Mouse (Mus musculus): ENCODE results near the gene Rims4. TPM values are rescaled to one million over a fixed set of nuclear protein-coding genes. Genes with fewer than 3 reads are reported as not detected.
A peak's percentile ranks its signal among the peaks of the same experiment; 100 is the strongest.

The Rims4 gene
- total RNA-seq, 2 experiments from 2014 or later = 42.6 to 47.9 TPM

GRCm38 (mm10) chr2:163874877-163875276, 43.6 kb downstream of the Rims4 start:
- no peak for DNase-seq (ENCODE audit: extremely low spot score in 1 of 2, low spot score in 1 of 2)

GRCm38 (mm10) chr2:163871906-163872305, 46.6 kb downstream of the Rims4 start:
- DNase-seq (ENCODE audit: extremely low spot score in 1 of 2, low spot score in 1 of 2) = no peak

- DNase-seq (ENCODE audit: extremely low spot score in 1 of 2, low spot score in 1 of 2) = no peak
These were observed 47.2 kb downstream of the Rims4 start for GRCm38 (mm10) chr2:163871266-163871665.

GRCm38 (mm10) chr2:163869783-163870182, 48.7 kb downstream of the Rims4 start:
- no peak for DNase-seq (ENCODE audit: extremely low spot score in 1 of 2, low spot score in 1 of 2)

GRCm38 (mm10) chr2:163866061-163866460, 52.4 kb downstream of the Rims4 start:
- no peak for DNase-seq (ENCODE audit: extremely low spot score in 1 of 2, low spot score in 1 of 2)

GRCm38 (mm10) chr2:163865311-163865710, 53.2 kb downstream of the Rims4 start:
- DNase-seq (ENCODE audit: extremely low spot score in 1 of 2, low spot score in 1 of 2) = no peak

- DNase-seq (ENCODE audit: extremely low spot score in 1 of 2, low spot score in 1 of 2) = peak; percentile 69 to 72
These were observed 60.1 kb downstream of the Rims4 start for GRCm38 (mm10) chr2:163858254-163858947.

- no peak for DNase-seq (ENCODE audit: extremely low spot score in 1 of 2, low spot score in 1 of 2)
These were observed 61.2 kb downstream of the Rims4 start for GRCm38 (mm10) chr2:163857233-163857632.

- peak in 1 of 2 experiments; percentile 31 for DNase-seq (ENCODE audit: extremely low spot score in 1 of 2, low spot score in 1 of 2)
These were observed 65.0 kb downstream of the Rims4 start, which contains the start of gene Kcnk15 for GRCm38 (mm10) chr2:163853461-163853901. TSS of gene Kcnk15 (plus strand) at chr2:163853651.

GRCm38 (mm10) chr2:163842043-163842442, 76.4 kb downstream of the Rims4 start:
- DNase-seq (ENCODE audit: extremely low spot score in 1 of 2, low spot score in 1 of 2) = no peak

- peak in 1 of 2 experiments; percentile 38 for DNase-seq (ENCODE audit: extremely low spot score in 1 of 2, low spot score in 1 of 2)
These were observed 79.0 kb downstream of the Rims4 start for GRCm38 (mm10) chr2:163839519-163839918.

GRCm38 (mm10) chr2:163838043-163838442, 80.4 kb downstream of the Rims4 start:
- DNase-seq (ENCODE audit: extremely low spot score in 1 of 2, low spot score in 1 of 2) = peak; percentile 79 to 87

GRCm38 (mm10) chr2:163831163-163831562, 87.3 kb downstream of the Rims4 start:
- no peak for DNase-seq (ENCODE audit: extremely low spot score in 1 of 2, low spot score in 1 of 2)

- no peak for DNase-seq (ENCODE audit: extremely low spot score in 1 of 2, low spot score in 1 of 2)
These were observed 92.0 kb downstream of the Rims4 start for GRCm38 (mm10) chr2:163826494-163826893.

GRCm38 (mm10) chr2:163825861-163826260, 92.6 kb downstream of the Rims4 start:
- DNase-seq (ENCODE audit: extremely low spot score in 1 of 2, low spot score in 1 of 2) = no peak

GRCm38 (mm10) chr2:163823771-163824170, 94.7 kb downstream of the Rims4 start:
- no peak for DNase-seq (ENCODE audit: extremely low spot score in 1 of 2, low spot score in 1 of 2)

- peak; percentile 50 to 83 for DNase-seq (ENCODE audit: extremely low spot score in 1 of 2, low spot score in 1 of 2)
These were observed 95.2 kb downstream of the Rims4 start for GRCm38 (mm10) chr2:163823248-163823647.

GRCm38 (mm10) chr2:163820607-163821006, 97.9 kb downstream of the Rims4 start, which contains the start of gene Ccn5:
TSS of gene Ccn5 (plus strand) at chr2:163820861.
- peak in 1 of 2 experiments; percentile 17 for DNase-seq (ENCODE audit: extremely low spot score in 1 of 2, low spot score in 1 of 2)

- DNase-seq (ENCODE audit: extremely low spot score in 1 of 2, low spot score in 1 of 2) = no peak
These were observed 103.6 kb downstream of the Rims4 start for GRCm38 (mm10) chr2:163814739-163815465.

GRCm38 (mm10) chr2:163813077-163813476, 105.4 kb downstream of the Rims4 start:
- no peak for DNase-seq (ENCODE audit: extremely low spot score in 1 of 2, low spot score in 1 of 2)
